Mouse (Mus musculus) liver, adult 2 months (tissue): Measurements from ENCODE around the gene Dnah5.

Source experiments
- CTCF ChIP-seq: fragments of 200-500 bp; IDR thresholded peaks from 2 replicates; pipeline ENCODE4 v1.5.1; 2011; ENCODE audit warnings: low read depth, low read length, control low read depth
- POLR2A ChIP-seq: fragments of 200-500 bp; IDR thresholded peaks from 2 replicates; pipeline ENCODE4 v1.6.1; 2011; ENCODE audit warnings: low read length, control low read depth; ENCODE audit not compliant: insufficient read depth; ENCODE audit errors: extremely low read depth

- TF ChIP-seq POLR2A (no peak), CTCF (no peak)
Measured at GRCm38 (mm10) chr15:28207545-28207944, 4.0 kb downstream of the Dnah5 start.
